ENCODE assay signal across 19 mouse cellular contexts in the genomic region with DNA sequence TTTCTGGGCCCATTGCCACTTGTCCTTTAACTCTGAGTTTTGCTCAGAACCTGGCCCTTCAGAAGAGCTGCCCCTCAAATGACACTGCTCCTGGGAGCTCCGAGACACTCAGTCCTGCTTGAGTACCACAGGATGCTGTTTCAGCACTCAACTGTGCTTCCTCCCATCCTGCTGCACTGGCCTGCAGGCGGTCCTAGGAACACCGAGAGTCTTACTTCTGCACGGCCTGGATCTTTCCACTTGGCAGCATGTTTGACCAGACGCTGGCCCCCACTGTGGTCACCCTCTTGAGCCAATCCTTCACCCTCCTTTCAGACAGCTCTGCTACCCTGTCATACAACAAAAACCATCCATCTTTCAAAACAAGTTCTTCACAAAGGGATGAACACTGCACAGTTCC.
DNase-seq lines count a peak whose midpoint lies in the region; ATAC-seq lines count a peak whose summit lies in the region.
"Had no signal": no experiment of that assay in that cellular context is flagged by ENCODE, and none has a peak within 500 bp of the region (broad histone marks: within the 10 kb centered on the region; RNA-seq: fewer than 3 reads in every experiment).

No protein-coding gene starts in this region.

- peak; percentile 54 for DNase-seq in cerebellum, adult 9-10 months
- DNase-seq in heart, postnatal 10 days = no peak
- DNase-seq in cerebellum, postnatal 14 days = peak; percentile 35 to 42
- peak; percentile 28 to 40 for DNase-seq in cerebellum, postnatal 36 days
- DNase-seq in ovary, postnatal 14 days (ENCODE audit: low spot score) = no peak
- DNase-seq: embryo, embryonic 11 days; gastrocnemius, adult 2 months; gastrocnemius, postnatal 25 days; kidney, adult 2 months had no signal

- no peaks in the 10 kb centered on the region for H3K27me3 ChIP-seq in heart, embryonic 16.5 days (ENCODE audit: control insufficient read depth, insufficient read depth, low read length)
- H3K27me3 ChIP-seq: embryonic facial prominence, embryonic 15.5 days; hindbrain, embryonic 15.5 days; kidney, embryonic 15.5 days had no signal

- 65% methylated on average over 5 of the region's 5 CpGs for WGBS in heart, embryonic 16.5 days

- intact Hi-C loops in heart, postnatal 10 days (cut with DNase I) = no loop called here

- no peak overlapping the region for H3K4me3 ChIP-seq in heart, embryonic 16.5 days (ENCODE audit: low read length)
- H3K4me3 ChIP-seq: embryonic facial prominence, embryonic 15.5 days; erythroblast, embryonic 14.5 days; forebrain, embryonic 10.5 days; gastrocnemius, adult 2 months; hindbrain, embryonic 15.5 days; kidney, embryonic 15.5 days had no signal

- no peaks in the 10 kb centered on the region for H3K9me3 ChIP-seq in heart, embryonic 16.5 days (replicated peaks; ENCODE audit: control insufficient read depth, low read length)
- H3K9me3 ChIP-seq: embryonic facial prominence, embryonic 15.5 days; forebrain, embryonic 10.5 days; G1E; hindbrain, embryonic 15.5 days; kidney, embryonic 15.5 days had no signal

- no peaks in the 10 kb centered on the region for H3K36me3 ChIP-seq in heart, embryonic 16.5 days (ENCODE audit: control insufficient read depth, insufficient read depth)
- H3K36me3 ChIP-seq: embryonic facial prominence, embryonic 15.5 days; forebrain, embryonic 10.5 days; G1E; hindbrain, embryonic 15.5 days; kidney, embryonic 15.5 days had no signal

- ATAC-seq in cerebellum, adult (ENCODE audit: insufficient number of reproducible peaks, low FRiP score, low TSS enrichment) = no peak
- no peak for ATAC-seq in heart, embryonic 16.5 days (replicated peaks; ENCODE audit: extremely low read depth, insufficient read depth, low FRiP score)
- ATAC-seq: forebrain, embryonic 14.5 days had no signal

- H3K4me1 ChIP-seq in heart, embryonic 16.5 days (ENCODE audit: control insufficient read depth, insufficient read depth, low read length) = peaks cover 47% of the 10 kb centered on the region

- no peak overlapping the region for H3K4me2 ChIP-seq in heart, embryonic 16.5 days (ENCODE audit: low read depth, low read length)
- H3K4me2 ChIP-seq: embryonic facial prominence, embryonic 15.5 days; heart, embryonic 11.5 days; hindbrain, embryonic 15.5 days; kidney, embryonic 15.5 days had no signal

- H3K9ac ChIP-seq in heart, embryonic 16.5 days (ENCODE audit: low read length) = no peak overlapping the region
- H3K9ac ChIP-seq: embryonic facial prominence, embryonic 15.5 days; hindbrain, embryonic 15.5 days; kidney, embryonic 15.5 days had no signal

- peak overlapping the region; percentile 56; the same call in 1 of the 2 replicates for H3K27ac ChIP-seq in heart, embryonic 16.5 days (ENCODE audit: low read length)
- H3K27ac ChIP-seq: embryonic facial prominence, embryonic 15.5 days; forebrain, embryonic 10.5 days; gastrocnemius, adult 2 months; hindbrain, embryonic 15.5 days; kidney, embryonic 15.5 days had no signal

Comparison
In these comparisons a context has a peak if more than half of its experiments do, and no peak if none do; other contexts are left out.
1. DNase-seq: peak in cerebellum, adult 9-10 months (single experiment), cerebellum, postnatal 14 days (2 of 2) and cerebellum, postnatal 36 days (2 of 2); none in heart, postnatal 10 days (0 of 2) and ovary, postnatal 14 days (single experiment).